Mouse (Mus musculus) gastrocnemius, postnatal 14 days (tissue): ENCODE results near the gene Npb. TPM values are rescaled to one million over a fixed set of nuclear protein-coding genes. Genes with fewer than 3 reads are reported as not detected.

Experiments
- DNase-seq: peaks from one replicate; pipeline ENCODE4 v3.0.0; 2021; ENCODE audit warnings: mixed read lengths
- intact Hi-C: fragments of 180-260 bp; cut with DNase I; formaldehyde crosslinking; loops from one replicate; pipeline ENCODE4 v1.15.1; 2025; ENCODE audit warnings: low total_unique reads
- microRNA-seq, 2 experiments: library from miRNA; unstranded; fragments of <30 nt; microRNA quantifications; one replicate each; pipeline ENCODE4 v1.2.0; 2021
- total RNA-seq, 2 experiments: library from RNA; stranded (reverse); gene quantifications; 2 replicates each; pipeline ENCODE4 v1.2.3; 2021

The Npb gene
- total RNA-seq, 2 experiments from 2014 or later, result not detected

- intact Hi-C loops, result no loop called here
- DNase-seq, result no peak
Measured at GRCm38 (mm10) chr11:120657301-120657700, 49.0 kb downstream of the Npb start.

Small RNAs within 50 kb of the gene (microRNA-seq; reads per million reads assigned to microRNA genes)
- 0 reads per million in 2 experiments for gene Mir6936

Other genes starting within 250 kb of the Npb start
- gene Fscn2, start 246.9 kb upstream of the Npb start, total RNA-seq, result under 1 TPM; 0.16 to 0.39 TPM
- 10 to 100 TPM; 11.2 to 16.0 TPM for gene Faap100, start 229.7 kb upstream of the Npb start, total RNA-seq
- 10 to 100 TPM; 55.1 to 61.7 TPM for gene Nploc4, start 170.8 kb upstream of the Npb start, total RNA-seq
- not detected for gene Tspan10, start 165.8 kb upstream of the Npb start, total RNA-seq
- gene Pde6g, start 155.0 kb upstream of the Npb start, total RNA-seq, result under 1 TPM; 0.16 to 0.35 TPM
- gene Oxld1, start 150.4 kb upstream of the Npb start, total RNA-seq, result 10 to 100 TPM; 26.5 to 29.0 TPM
- gene Ccdc137, start 150.4 kb upstream of the Npb start, total RNA-seq, result 1 to 10 TPM; 4.3 to 5.3 TPM
- 10 to 100 TPM; 11.4 to 11.8 TPM for gene Arl16, start 140.9 kb upstream of the Npb start, total RNA-seq
- 100 to 1,000 TPM; 133 to 143 TPM for gene Mrpl12, start 123.9 kb upstream of the Npb start, total RNA-seq
- 1 to 10 TPM; 5.1 to 7.0 TPM for gene Slc25a10, start 116.6 kb upstream of the Npb start, total RNA-seq
- under 1 TPM in 1 of 2 experiments, not detected in 1; 0.38 TPM for gene Gcgr, start 77.8 kb upstream of the Npb start, total RNA-seq
- 10 to 100 TPM; 31.1 to 33.3 TPM for gene Mcrip1, start 58.8 kb upstream of the Npb start, total RNA-seq
- 100 to 1,000 TPM; 159 to 234 TPM for gene Ppp1r27, start 57.3 kb upstream of the Npb start, total RNA-seq
- 100 to 1,000 TPM; 264 to 301 TPM for gene P4hb, start 35.2 kb upstream of the Npb start, total RNA-seq
- gene Arhgdia, start 26.9 kb upstream of the Npb start, total RNA-seq, result 100 to 1,000 TPM; 118 to 144 TPM
- gene Alyref, start 10.1 kb upstream of the Npb start, total RNA-seq, result 10 to 100 TPM; 44.6 to 60.9 TPM
- gene Anapc11, start 10.1 kb upstream of the Npb start, total RNA-seq, result 10 to 100 TPM; 54.0 to 55.6 TPM
- gene Pcyt2, start 9.5 kb downstream of the Npb start, total RNA-seq, result 10 to 100 TPM; 25.7 to 25.8 TPM
- gene Sirt7, start 16.8 kb downstream of the Npb start, total RNA-seq, result 1 to 10 TPM; 5.2 to 5.4 TPM
- gene Mafg, start 25.1 kb downstream of the Npb start, total RNA-seq, result 10 to 100 TPM; 29.9 to 33.1 TPM
- gene Pycr1, start 35.3 kb downstream of the Npb start, total RNA-seq, result 10 to 100 TPM; 10.3 to 13.3 TPM
- gene Myadml2, start 39.7 kb downstream of the Npb start, total RNA-seq, result 100 to 1,000 TPM; 111 to 136 TPM
- gene Notum, start 52.7 kb downstream of the Npb start, total RNA-seq, result under 1 TPM in 1 of 2 experiments, not detected in 1; 0.39 TPM
- 10 to 100 TPM; 25.0 to 26.9 TPM for gene Aspscr1, start 64.5 kb downstream of the Npb start, total RNA-seq
- 10 to 100 TPM; 25.7 to 33.3 TPM for gene Cenpx, start 105.3 kb downstream of the Npb start, total RNA-seq
- gene Lrrc45, start 105.4 kb downstream of the Npb start, total RNA-seq, result 1 to 10 TPM; 5.2 to 5.4 TPM
- 1 to 10 TPM; 1.5 to 1.9 TPM for gene Rac3, start 113.0 kb downstream of the Npb start, total RNA-seq
- 1 to 10 TPM; 5.4 to 6.2 TPM for gene Dcxr, start 118.8 kb downstream of the Npb start, total RNA-seq
- gene Cbr2, start 123.6 kb downstream of the Npb start, total RNA-seq, result 10 to 100 TPM; 10.6 to 14.4 TPM
- 10 to 100 TPM; 12.4 to 14.6 TPM for gene Hmga1b, start 154.3 kb downstream of the Npb start, total RNA-seq
- gene Rfng, start 175.7 kb downstream of the Npb start, total RNA-seq, result 1 to 10 TPM; 6.7 to 7.9 TPM
- 10 to 100 TPM; 49.5 to 51.8 TPM for gene Gps1, start 175.8 kb downstream of the Npb start, total RNA-seq
- gene Dus1l, start 187.9 kb downstream of the Npb start, total RNA-seq, result 10 to 100 TPM; 35.2 to 37.4 TPM
- gene Fasn, start 216.1 kb downstream of the Npb start, total RNA-seq, result 10 to 100 TPM; 13.9 to 19.4 TPM